In the genomic region with DNA sequence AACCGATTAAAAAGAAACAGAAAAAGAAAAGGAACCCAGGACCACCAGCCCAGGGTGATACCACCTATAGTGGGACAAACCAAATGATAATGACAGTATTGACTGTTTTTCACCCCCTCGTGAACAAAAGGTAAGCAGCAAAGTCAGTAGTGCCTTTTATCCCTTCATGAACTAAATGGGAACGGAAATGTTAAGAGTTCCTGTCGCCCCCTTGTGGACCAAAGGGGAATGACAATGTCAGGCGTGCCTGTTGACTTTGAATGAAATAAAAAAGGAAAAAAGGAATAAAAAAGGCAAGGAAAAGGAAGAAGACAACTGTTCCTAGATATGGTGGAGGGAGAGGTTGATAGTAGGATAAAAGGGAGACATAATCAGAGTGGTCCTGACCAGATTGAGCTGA, we compare ENCODE assay signal across 11 mouse cellular contexts. TPM values are rescaled to one million over a fixed set of nuclear protein-coding genes. Genes with fewer than 3 reads are reported as not detected.
DNase-seq lines count a peak whose midpoint lies in the region; ATAC-seq and TF ChIP-seq lines count a peak whose summit lies in the region.
"Had no signal": no experiment of that assay in that cellular context is flagged by ENCODE, and none has a peak within 500 bp of the region (broad histone marks: within the 10 kb centered on the region; RNA-seq: fewer than 3 reads in every experiment).

No protein-coding gene starts in this region.

- peak; percentile 66 for TF ChIP-seq CTCF in midbrain, postnatal 0 days (IDR thresholded peaks at IDR 0.05)

- no peaks in the 10 kb centered on the region for H3K9me3 ChIP-seq in heart, embryonic 10.5 days
- no peaks in the 10 kb centered on the region for H3K9me3 ChIP-seq in midbrain, postnatal 0 days (ENCODE audit: low read length)
- no peaks in the 10 kb centered on the region for H3K9me3 ChIP-seq in midbrain, embryonic 16.5 days (replicated peaks; ENCODE audit: control insufficient read depth, low read length, poor library complexity, severe bottlenecking)
- H3K9me3 ChIP-seq: liver, embryonic 13.5 days had no signal

- H3K27ac ChIP-seq in heart, embryonic 10.5 days = no peak overlapping the region
- no peak overlapping the region for H3K27ac ChIP-seq in midbrain, postnatal 0 days (ENCODE audit: low read depth, low read length)
- no peak overlapping the region for H3K27ac ChIP-seq in midbrain, embryonic 16.5 days (ENCODE audit: low read length)
- H3K27ac ChIP-seq: liver, embryonic 13.5 days had no signal

- DNase-seq in heart, adult 18-20 months = peak; percentile 2 to 63
- DNase-seq in heart, embryonic 10.5 days (ENCODE audit: low spot score) = no peak
- DNase-seq in midbrain, postnatal 0 days (ENCODE audit: low spot score) = peak; percentile 17
- peak; percentile 21 to 30 for DNase-seq in adrenal gland, postnatal 36 days
- DNase-seq in layer of hippocampus, adult 9-10 months (ENCODE audit: low spot score) = peak; percentile 9
- DNase-seq in spleen, postnatal 36 days (ENCODE audit: low spot score in 2 of 2) = no peak
- DNase-seq: liver, embryonic 13.5 days had no signal

- H3K4me3 ChIP-seq in heart, embryonic 10.5 days = no peak overlapping the region
- H3K4me3 ChIP-seq in midbrain, postnatal 0 days (ENCODE audit: low read depth, low read length) = no peak overlapping the region
- H3K4me3 ChIP-seq in midbrain, embryonic 16.5 days (ENCODE audit: low read depth, low read length) = no peak overlapping the region
- H3K4me3 ChIP-seq: liver, embryonic 13.5 days had no signal

- H3K27me3 ChIP-seq in heart, embryonic 10.5 days (ENCODE audit: insufficient read depth, poor library complexity, severe bottlenecking) = no peaks in the 10 kb centered on the region
- H3K27me3 ChIP-seq in midbrain, postnatal 0 days (ENCODE audit: insufficient read depth, low read length) = no peaks in the 10 kb centered on the region
- H3K27me3 ChIP-seq in midbrain, embryonic 16.5 days (ENCODE audit: control insufficient read depth, insufficient read depth, low read depth, low read length) = no peaks in the 10 kb centered on the region
- H3K27me3 ChIP-seq: liver, embryonic 13.5 days had no signal

- H3K4me1 ChIP-seq in heart, embryonic 10.5 days = no peaks in the 10 kb centered on the region
- H3K4me1 ChIP-seq in midbrain, postnatal 0 days (ENCODE audit: insufficient read depth, low read length) = no peaks in the 10 kb centered on the region
- no peaks in the 10 kb centered on the region for H3K4me1 ChIP-seq in midbrain, embryonic 16.5 days (ENCODE audit: control insufficient read depth, insufficient read depth, low read length)
- H3K4me1 ChIP-seq: liver, embryonic 13.5 days had no signal

- no peak overlapping the region for H3K9ac ChIP-seq in midbrain, postnatal 0 days (replicated peaks; ENCODE audit: low read length, poor library complexity, severe bottlenecking)
- no peak overlapping the region for H3K9ac ChIP-seq in midbrain, embryonic 16.5 days (ENCODE audit: low read depth, low read length)
- H3K9ac ChIP-seq: liver, embryonic 13.5 days had no signal

- ATAC-seq in midbrain, postnatal 0 days (ENCODE audit: low FRiP score) = no peak
- ATAC-seq in midbrain, embryonic 16.5 days = no peak
- no peak for ATAC-seq in erythroid progenitor cell, adult 5-6 weeks (replicated peaks; ENCODE audit: low FRiP score, poor library complexity, severe bottlenecking)

- no peak overlapping the region for H3K4me2 ChIP-seq in midbrain, postnatal 0 days (ENCODE audit: low read depth, low read length, poor library complexity, severe bottlenecking)
- H3K4me2 ChIP-seq in midbrain, embryonic 16.5 days (ENCODE audit: low read length) = no peak overlapping the region
- H3K4me2 ChIP-seq: liver, embryonic 13.5 days had no signal

- WGBS in heart, embryonic 10.5 days = 32% methylated on average over 5 of the region's 5 CpGs
- WGBS in midbrain, postnatal 0 days = 25% methylated on average over 5 of the region's 5 CpGs
- WGBS in midbrain, embryonic 16.5 days = 30% methylated on average over 5 of the region's 5 CpGs

- H3K36me3 ChIP-seq in heart, embryonic 10.5 days = no peaks in the 10 kb centered on the region
- no peaks in the 10 kb centered on the region for H3K36me3 ChIP-seq in midbrain, postnatal 0 days (ENCODE audit: insufficient read depth, low read length)
- H3K36me3 ChIP-seq in midbrain, embryonic 16.5 days (ENCODE audit: control insufficient read depth, insufficient read depth, low read length) = no peaks in the 10 kb centered on the region
- H3K36me3 ChIP-seq: liver, embryonic 13.5 days had no signal

RNA-seq across cellular contexts. Expression of gene Rhox5, which starts 6.5 kb away (rescaled TPM):
- 1 to 10 TPM in 1 of 2 experiments, under 1 TPM in 1; 0.80 to 2.1 TPM for total RNA-seq in heart, adult 18-20 months (2021)
- 14.2 and 15.1 TPM in 2 replicates for polyA plus RNA-seq in heart, embryonic 10.5 days (2016; fragmentation: Nextera tagmentation; extraction: Ambion mirVana)
- total RNA-seq in midbrain, postnatal 0 days (2014; rRNA removed) = 1.5 TPM in 1 of 2 replicates, not detected in the other
- polyA plus RNA-seq in midbrain, postnatal 0 days (2015; fragmentation: Nextera tagmentation; extraction: Ambion mirVana) = 0.69 and 1.1 TPM in 2 replicates
- polyA plus RNA-seq in midbrain, embryonic 16.5 days (2015; fragmentation: Nextera tagmentation; extraction: Ambion mirVana) = 0.36 and 0.62 TPM in 2 replicates
- total RNA-seq in adrenal gland, postnatal 36 days (2021) = not detected
- not detected in 2 replicates for total RNA-seq in erythroid progenitor cell, adult 5-6 weeks (2015; ENCODE audit: low replicate concordance)
- not detected in 2 replicates for total RNA-seq in erythroid progenitor cell, adult 5-6 weeks (2017; ENCODE audit: low replicate concordance)
- polyA plus RNA-seq: small intestine, adult 2 months had no signal

RNA-seq across cellular contexts. Expression of gene Rhox6, which starts 15.5 kb away (rescaled TPM):
- not detected for total RNA-seq in heart, adult 18-20 months (2021)
- polyA plus RNA-seq in heart, embryonic 10.5 days (2016; fragmentation: Nextera tagmentation; extraction: Ambion mirVana) = not detected in 2 replicates
- total RNA-seq in midbrain, postnatal 0 days (2014; rRNA removed) = not detected in 2 replicates
- polyA plus RNA-seq in midbrain, postnatal 0 days (2015; fragmentation: Nextera tagmentation; extraction: Ambion mirVana) = not detected in 2 replicates
- polyA plus RNA-seq in midbrain, embryonic 16.5 days (2015; fragmentation: Nextera tagmentation; extraction: Ambion mirVana) = not detected in 2 replicates
- total RNA-seq in adrenal gland, postnatal 36 days (2021) = not detected
- total RNA-seq in erythroid progenitor cell, adult 5-6 weeks (2015; ENCODE audit: low replicate concordance) = not detected in 2 replicates
- not detected in 2 replicates for total RNA-seq in erythroid progenitor cell, adult 5-6 weeks (2017; ENCODE audit: low replicate concordance)
- polyA plus RNA-seq: liver, embryonic 13.5 days; small intestine, adult 2 months had no signal

RNA-seq across cellular contexts. Expression of gene Rhox7a, which starts 20.3 kb away (rescaled TPM):
- not detected for total RNA-seq in heart, adult 18-20 months (2021)
- polyA plus RNA-seq in heart, embryonic 10.5 days (2016; fragmentation: Nextera tagmentation; extraction: Ambion mirVana) = not detected in 2 replicates
- total RNA-seq in midbrain, postnatal 0 days (2014; rRNA removed) = not detected in 2 replicates
- polyA plus RNA-seq in midbrain, postnatal 0 days (2015; fragmentation: Nextera tagmentation; extraction: Ambion mirVana) = not detected in 2 replicates
- not detected in 2 replicates for polyA plus RNA-seq in midbrain, embryonic 16.5 days (2015; fragmentation: Nextera tagmentation; extraction: Ambion mirVana)
- not detected for total RNA-seq in adrenal gland, postnatal 36 days (2021)
- total RNA-seq in erythroid progenitor cell, adult 5-6 weeks (2015; ENCODE audit: low replicate concordance) = not detected in 2 replicates
- not detected in 2 replicates for total RNA-seq in erythroid progenitor cell, adult 5-6 weeks (2017; ENCODE audit: low replicate concordance)
- polyA plus RNA-seq: frontal cortex, adult 2 months; liver, embryonic 13.5 days; small intestine, adult 2 months had no signal

Comparison
In these comparisons a context has a peak if more than half of its experiments do, and no peak if none do; other contexts are left out.
1. DNase-seq: peak in heart, adult 18-20 months (2 of 2), midbrain, postnatal 0 days (single experiment), adrenal gland, postnatal 36 days (2 of 2) and layer of hippocampus, adult 9-10 months (single experiment); none in heart, embryonic 10.5 days (single experiment) and spleen, postnatal 36 days (0 of 2).